Comparison of ENCODE assay signal across 8 mouse cellular contexts in genomic region chr17:83148371-83148929, GRCm38 (mm10).
A peak's percentile ranks its signal among the peaks of the same experiment; 100 is the strongest.
DNase-seq lines count a peak whose midpoint lies in the region; ATAC-seq and TF ChIP-seq lines count a peak whose summit lies in the region.
"Had no signal": no experiment of that assay in that cellular context is flagged by ENCODE, and none has a peak within 500 bp of the region (broad histone marks: within the 10 kb centered on the region; RNA-seq: fewer than 3 reads in every experiment).

No protein-coding gene starts in this region.

- H3K27ac ChIP-seq in intestine, embryonic 16.5 days (ENCODE audit: low read length): no peak overlapping the region
- no peak overlapping the region for H3K27ac ChIP-seq in left cerebral cortex, adult 2 months
- H3K27ac ChIP-seq: macrophage had no signal

- no peaks in the 10 kb centered on the region for H3K27me3 ChIP-seq in intestine, embryonic 16.5 days (replicated peaks; ENCODE audit: control insufficient read depth, insufficient read depth, low read length)

- no peak overlapping the region for H3K9ac ChIP-seq in intestine, embryonic 16.5 days (ENCODE audit: low read depth, low read length)

- H3K4me3 ChIP-seq in intestine, embryonic 16.5 days (ENCODE audit: low read length): no peak overlapping the region
- no peak overlapping the region for H3K4me3 ChIP-seq in lung, adult 2 months (replicated peaks; ENCODE audit: extremely low read depth, low read depth, low read length)
- no peak overlapping the region for H3K4me3 ChIP-seq in left cerebral cortex, adult 2 months

- no peak for TF ChIP-seq CTCF in lung, adult 2 months (IDR thresholded peaks at IDR 0.05; ENCODE audit: insufficient read depth, low read length)
- no peak for TF ChIP-seq CTCF in left cerebral cortex, adult 2 months (IDR thresholded peaks at IDR 0.05)

- no peaks in the 10 kb centered on the region for H3K4me1 ChIP-seq in intestine, embryonic 16.5 days (ENCODE audit: control insufficient read depth, insufficient read depth, low read length)
- H3K4me1 ChIP-seq in lung, adult 2 months (ENCODE audit: control insufficient read depth, insufficient read depth, low read length): no peaks in the 10 kb centered on the region

- no peak for TF ChIP-seq POLR2A in lung, adult 2 months (IDR thresholded peaks at IDR 0.05; ENCODE audit: borderline replicate concordance, extremely low read depth, low read depth, low read length)

- peak; percentile 50 for DNase-seq in adrenal gland, postnatal 14 days
- DNase-seq in fibroblast of lung, adult 2 months (ENCODE audit: low read depth): peak; percentile 51
- DNase-seq in lung, adult 2 months: peak; percentile 42
- no peak for DNase-seq in left cerebral cortex, adult 2 months (ENCODE audit: extremely low spot score in 1 of 2, low spot score in 2 of 2)
- no peak for DNase-seq in left cerebral cortex, adult 18-20 months (ENCODE audit: low spot score in 2 of 2)
- no peak for DNase-seq in layer of hippocampus, postnatal 36 days

- intact Hi-C loops in left cerebral cortex, adult 2 months (cut with DNase I): no loop called here

- no peak overlapping the region for H3K4me2 ChIP-seq in intestine, embryonic 16.5 days (ENCODE audit: low read depth, low read length)

- no peaks in the 10 kb centered on the region for H3K9me3 ChIP-seq in intestine, embryonic 16.5 days (ENCODE audit: control insufficient read depth, low read length)

- no peaks in the 10 kb centered on the region for H3K36me3 ChIP-seq in intestine, embryonic 16.5 days (ENCODE audit: control insufficient read depth, insufficient read depth, low read length)

- peak; percentile 82 for ATAC-seq in intestine, embryonic 16.5 days

- WGBS in intestine, embryonic 16.5 days: 72% methylated on average over 15 of the region's 15 CpGs
- WGBS in lung, adult 2 months: 61% methylated on average over 15 of the region's 15 CpGs

Comparison
In these comparisons a context has a peak if more than half of its experiments do, and no peak if none do; other contexts are left out.
1. DNase-seq: peak in adrenal gland, postnatal 14 days (single experiment), fibroblast of lung, adult 2 months (single experiment) and lung, adult 2 months (single experiment); none in left cerebral cortex, adult 2 months (0 of 2), left cerebral cortex, adult 18-20 months (0 of 2) and layer of hippocampus, postnatal 36 days (0 of 2).